Mouse (Mus musculus): Measurements from ENCODE around the gene Rasal1. TPM values are rescaled to one million over a fixed set of nuclear protein-coding genes. Genes with fewer than 3 reads are reported as not detected.

Rasal1 gene
- polyA plus RNA-seq, 1 experiment from 2014 or later = 0.24 TPM

GRCm38 (mm10) chr5:120668761-120669160, 20.1 kb downstream of the Rasal1 start:
- no peak overlapping the region for H3K4me3 ChIP-seq (replicated peaks)
- no peaks in the 10 kb centered on the region for H3K4me1 ChIP-seq
- no peaks in the 10 kb centered on the region for H3K9me3 ChIP-seq (replicated peaks)
- WGBS = 76% methylated on average over 7 of the region's 7 CpGs
- no peak overlapping the region for H3K27ac ChIP-seq (replicated peaks)
- ATAC-seq (ENCODE audit: low FRiP score) = no peak
- H3K36me3 ChIP-seq = no peaks in the 10 kb centered on the region
- H3K4me2 ChIP-seq = no peak overlapping the region
- no peak overlapping the region for H3K9ac ChIP-seq (replicated peaks)
- peaks cover 12% of the 10 kb centered on the region; the same call in 1 of the 2 replicates for H3K27me3 ChIP-seq (replicated peaks)

GRCm38 (mm10) chr5:120670132-120670531, 21.5 kb downstream of the Rasal1 start:
- ATAC-seq (ENCODE audit: low FRiP score) = no peak
- H3K27me3 ChIP-seq (replicated peaks) = peaks cover 12% of the 10 kb centered on the region; the same call in 1 of the 2 replicates
- no peak overlapping the region for H3K4me3 ChIP-seq (replicated peaks)
- H3K9me3 ChIP-seq (replicated peaks) = no peaks in the 10 kb centered on the region
- H3K4me2 ChIP-seq = no peak overlapping the region
- no peak overlapping the region for H3K9ac ChIP-seq (replicated peaks)
- no peak overlapping the region for H3K27ac ChIP-seq (replicated peaks)
- no peaks in the 10 kb centered on the region for H3K4me1 ChIP-seq
- H3K36me3 ChIP-seq = no peaks in the 10 kb centered on the region
- 86% methylated on average over 7 of the region's 7 CpGs for WGBS

GRCm38 (mm10) chr5:120671865-120672264, 23.3 kb downstream of the Rasal1 start:
- H3K4me3 ChIP-seq (replicated peaks) = no peak overlapping the region
- no peak overlapping the region for H3K27ac ChIP-seq (replicated peaks)
- no peak for ATAC-seq (ENCODE audit: low FRiP score)
- no peaks in the 10 kb centered on the region for H3K36me3 ChIP-seq
- peaks cover 4% of the 10 kb centered on the region; the same call in 1 of the 2 replicates for H3K27me3 ChIP-seq (replicated peaks)
- 93% methylated on average over 3 of the region's 3 CpGs for WGBS
- H3K9ac ChIP-seq (replicated peaks) = no peak overlapping the region
- no peak overlapping the region for H3K4me2 ChIP-seq
- H3K9me3 ChIP-seq (replicated peaks) = no peaks in the 10 kb centered on the region
- no peaks in the 10 kb centered on the region for H3K4me1 ChIP-seq

GRCm38 (mm10) chr5:120673626-120674025, 25.0 kb downstream of the Rasal1 start:
- Histone ChIP-seq H3K9ac (replicated peaks) (no peak overlapping the region), H3K4me2 (no peak overlapping the region), H3K4me1 (no peaks in the 10 kb centered on the region), H3K4me3 (replicated peaks) (no peak overlapping the region), H3K9me3 (replicated peaks) (no peaks in the 10 kb centered on the region), H3K27me3 (replicated peaks) (peaks cover 3% of the 10 kb centered on the region; the same call in 1 of the 2 replicates), H3K27ac (replicated peaks) (no peak overlapping the region), H3K36me3 (no peaks in the 10 kb centered on the region)
- no peak for ATAC-seq (ENCODE audit: low FRiP score)
- 15% methylated on average over 12 of the region's 12 CpGs for WGBS

GRCm38 (mm10) chr5:120674229-120675145, 25.9 kb downstream of the Rasal1 start:
- Histone ChIP-seq H3K36me3 (no peaks in the 10 kb centered on the region), H3K9ac (replicated peaks) (no peak overlapping the region), H3K9me3 (replicated peaks) (no peaks in the 10 kb centered on the region), H3K4me3 (replicated peaks) (no peak overlapping the region), H3K4me2 (peak overlapping the region; percentile 20; the same call in 1 of the 2 replicates), H3K4me1 (peaks cover 3% of the 10 kb centered on the region), H3K27ac (replicated peaks) (no peak overlapping the region), H3K27me3 (replicated peaks) (peaks cover 3% of the 10 kb centered on the region; the same call in 1 of the 2 replicates)
- 29% methylated on average over 21 of the region's 21 CpGs for WGBS
- no peak for ATAC-seq (ENCODE audit: low FRiP score)

GRCm38 (mm10) chr5:120677516-120677915, 28.9 kb downstream of the Rasal1 start:
- H3K4me3 ChIP-seq (replicated peaks) = no peak overlapping the region
- no peak overlapping the region for H3K4me2 ChIP-seq
- peaks cover 21% of the 10 kb centered on the region for H3K4me1 ChIP-seq
- no peak overlapping the region for H3K9ac ChIP-seq (replicated peaks)
- WGBS = 22% methylated on average over 2 of the region's 2 CpGs
- ATAC-seq (ENCODE audit: low FRiP score) = no peak
- H3K36me3 ChIP-seq = peaks cover 9% of the 10 kb centered on the region; the same call in 1 of the 2 replicates
- no peak overlapping the region for H3K27ac ChIP-seq (replicated peaks)
- no peaks in the 10 kb centered on the region for H3K9me3 ChIP-seq (replicated peaks)
- H3K27me3 ChIP-seq (replicated peaks) = 0 out of 2 replicates have a peak, but pooled peaks cover 6% of the 10 kb centered on the region

- H3K4me2 ChIP-seq = peak overlapping the region; percentile 55
- peak overlapping the region; percentile 21 for H3K4me3 ChIP-seq (replicated peaks)
- peak; percentile 89 for ATAC-seq (ENCODE audit: low FRiP score)
- H3K9me3 ChIP-seq (replicated peaks) = no peaks in the 10 kb centered on the region
- H3K27ac ChIP-seq (replicated peaks) = peak overlapping the region; percentile 89
- peak overlapping the region; percentile 36; the same call in 1 of the 2 replicates for H3K9ac ChIP-seq (replicated peaks)
- WGBS = 1% methylated on average over 24 of the region's 24 CpGs
- peaks cover 27% of the 10 kb centered on the region for H3K27me3 ChIP-seq (replicated peaks)
- peaks cover 26% of the 10 kb centered on the region for H3K4me1 ChIP-seq
- peaks cover 28% of the 10 kb centered on the region for H3K36me3 ChIP-seq
Observed at GRCm38 (mm10) chr5:120679676-120680555, 31.3 kb downstream of the Rasal1 start.

GRCm38 (mm10) chr5:120680918-120681317, 32.3 kb downstream of the Rasal1 start:
- peak overlapping the region; percentile 62 for H3K27ac ChIP-seq (replicated peaks)

GRCm38 (mm10) chr5:120682982-120683771, 34.6 kb downstream of the Rasal1 start:
- Histone ChIP-seq H3K4me1 (peaks cover 26% of the 10 kb centered on the region), H3K36me3 (peaks cover 58% of the 10 kb centered on the region), H3K27me3 (replicated peaks) (peaks cover 36% of the 10 kb centered on the region), H3K4me2 (no peak overlapping the region), H3K4me3 (replicated peaks) (no peak overlapping the region), H3K27ac (replicated peaks) (no peak overlapping the region), H3K9me3 (replicated peaks) (no peaks in the 10 kb centered on the region), H3K9ac (replicated peaks) (no peak overlapping the region)
- WGBS = 12% methylated on average over 24 of the region's 24 CpGs
- no peak for ATAC-seq (ENCODE audit: low FRiP score)

More at GRCm38 (mm10) chr5:120680918-120681317, 32.3 kb downstream of the Rasal1 start:
- Histone ChIP-seq H3K4me3 (replicated peaks) (no peak overlapping the region), H3K4me2 (no peak overlapping the region), H3K27me3 (replicated peaks) (peaks cover 36% of the 10 kb centered on the region), H3K9ac (replicated peaks) (no peak overlapping the region), H3K36me3 (peaks cover 36% of the 10 kb centered on the region), H3K9me3 (replicated peaks) (no peaks in the 10 kb centered on the region), H3K4me1 (peaks cover 26% of the 10 kb centered on the region)
- no peak for ATAC-seq (ENCODE audit: low FRiP score)
- 86% methylated on average over 18 of the region's 18 CpGs for WGBS

GRCm38 (mm10) chr5:120685678-120686077, 37.1 kb downstream of the Rasal1 start:
- no peak overlapping the region for H3K4me2 ChIP-seq
- ATAC-seq (ENCODE audit: low FRiP score) = no peak
- peaks cover 36% of the 10 kb centered on the region for H3K27me3 ChIP-seq (replicated peaks)
- H3K27ac ChIP-seq (replicated peaks) = no peak overlapping the region
- peaks cover 12% of the 10 kb centered on the region for H3K4me1 ChIP-seq
- WGBS = 83% methylated on average over 8 of the region's 8 CpGs
- peaks cover 69% of the 10 kb centered on the region for H3K36me3 ChIP-seq
- no peaks in the 10 kb centered on the region for H3K9me3 ChIP-seq (replicated peaks)
- no peak overlapping the region for H3K4me3 ChIP-seq (replicated peaks)
- H3K9ac ChIP-seq (replicated peaks) = no peak overlapping the region

Data from neural tube, embryonic 15.5 days (tissue).